ENCODE assay signal across 21 mouse cellular contexts in genomic region chr16:29799893-29800292, GRCm38 (mm10).
"Had no signal": no experiment of that assay in that cellular context is flagged by ENCODE, and none has a peak within 500 bp of the region (broad histone marks: within the 10 kb centered on the region; RNA-seq: fewer than 3 reads in every experiment).

No protein-coding gene starts in this region.

- H3K27ac ChIP-seq: heart, embryonic 10.5 days; hindbrain, embryonic 10.5 days; hindbrain, embryonic 12.5 days; hindbrain, embryonic 15.5 days; hindbrain, postnatal 0 days; kidney, embryonic 15.5 days; kidney, postnatal 0 days; limb, embryonic 13.5 days; limb, embryonic 15.5 days had no signal

- H3K36me3 ChIP-seq: heart, embryonic 10.5 days; heart, embryonic 12.5 days; hindbrain, embryonic 10.5 days; hindbrain, embryonic 12.5 days; hindbrain, embryonic 15.5 days; kidney, embryonic 15.5 days; limb, embryonic 13.5 days; limb, embryonic 15.5 days had no signal

- H3K4me2 ChIP-seq: heart, embryonic 12.5 days; hindbrain, embryonic 12.5 days; hindbrain, embryonic 15.5 days; kidney, embryonic 15.5 days; limb, embryonic 13.5 days; limb, embryonic 15.5 days; liver, embryonic 11.5 days had no signal

- H3K4me1 ChIP-seq: hindbrain, embryonic 15.5 days had no signal

- H3K27me3 ChIP-seq: limb, embryonic 13.5 days; limb, embryonic 15.5 days had no signal

- H3K9ac ChIP-seq: heart, embryonic 12.5 days; hindbrain, embryonic 12.5 days; hindbrain, embryonic 15.5 days; kidney, embryonic 15.5 days; limb, embryonic 13.5 days; limb, embryonic 15.5 days had no signal

- H3K9me3 ChIP-seq: heart, embryonic 10.5 days; heart, embryonic 12.5 days; hindbrain, embryonic 10.5 days; hindbrain, embryonic 12.5 days; hindbrain, embryonic 15.5 days; kidney, embryonic 15.5 days; limb, embryonic 13.5 days; limb, embryonic 15.5 days had no signal

- DNase-seq: gastrocnemius, postnatal 14 days; gastrocnemius, postnatal 36 days; heart, adult 18-20 months; heart, postnatal 10 days; heart, postnatal 4 days; kidney, adult 11 months; kidney, adult 9 months; layer of hippocampus, adult 9-11 months; layer of hippocampus, postnatal 36 days; left cerebral cortex, postnatal 4 days had no signal

- H3K4me3 ChIP-seq: heart, embryonic 10.5 days; heart, embryonic 12.5 days; hindbrain, embryonic 10.5 days; hindbrain, embryonic 12.5 days; hindbrain, embryonic 15.5 days; kidney, embryonic 15.5 days; limb, embryonic 13.5 days; limb, embryonic 15.5 days had no signal
